Mouse (Mus musculus): ENCODE data around the gene Rev3l. TPM values are rescaled to one million over a fixed set of nuclear protein-coding genes. Genes with fewer than 3 reads are reported as not detected.

The Rev3l gene
- polyA plus RNA-seq (2021; fragmentation: Nextera tagmentation): 2.7 and 2.9 TPM in 2 replicates
- long read RNA-seq, experiment 1, partial matches to known transcripts: 10 of 16 reads
- long read RNA-seq, experiment 1, other reads (novel, unspliced or antisense): 5 of 16 reads
- long read RNA-seq, experiment 2, partial matches to known transcripts: 7 of 13 reads
- long read RNA-seq, experiment 2, other reads (novel, unspliced or antisense): 4 of 13 reads

GRCm38 (mm10) chr10:39731736-39732265, at the start of gene Rev3l:
TSS of gene Rev3l (plus strand) at chr10:39732118.

GRCm38 (mm10) chr10:39898874-39899371, 167.0 kb downstream of the Rev3l start, which contains the start of gene Mfsd4b4:
TSS of gene Mfsd4b4 (minus strand) at chr10:39899238.

Other genes starting within 250 kb of the Rev3l start
- 1.1 and 1.3 TPM in 2 replicates for gene Traf3ip2, start 119.2 kb upstream of the Rev3l start, polyA plus RNA-seq (2021; fragmentation: Nextera tagmentation)
- 2.8 and 3.0 TPM in 2 replicates for gene Mfsd4b4, start 167.1 kb downstream of the Rev3l start, polyA plus RNA-seq (2021; fragmentation: Nextera tagmentation)
- gene Mfsd4b2, start 194.8 kb downstream of the Rev3l start, polyA plus RNA-seq (2021; fragmentation: Nextera tagmentation): not detected in 2 replicates
- 0.09 and 0.13 TPM in 2 replicates for gene Mfsd4b3, start 228.0 kb downstream of the Rev3l start, polyA plus RNA-seq (2021; fragmentation: Nextera tagmentation)

All from left cerebral cortex, adult 6 months (tissue).